Mouse (Mus musculus) forebrain, embryonic 15.5 days (tissue): Measurements from ENCODE around the gene Tkfc. TPM values are rescaled to one million over a fixed set of nuclear protein-coding genes. Genes with fewer than 3 reads are reported as not detected.
A peak's percentile ranks its signal among the peaks of the same experiment; 100 is the strongest.

Experiments used
- ATAC-seq: fragments of 200-750 bp; cut with Nextera tagmentation; replicated peaks from 2 replicates; pipeline ENCODE4 v1.8.0; 2017; ENCODE audit warnings: mild to moderate bottlenecking, moderate TSS enrichment, moderate library complexity
- H3K27ac ChIP-seq: fragments of 300-500 bp; sonication (generic); replicated peaks from 2 replicates; pipeline ENCODE4 v1.5.1; 2015; ENCODE audit warnings: mild to moderate bottlenecking, inconsistent platforms
- H3K27me3 ChIP-seq: fragments of 300-500 bp; sonication (generic); 2 replicates; pipeline ENCODE4 v1.6.1; 2015; ENCODE audit warnings: inconsistent platforms
- H3K36me3 ChIP-seq: fragments of 300-500 bp; sonication (generic); 2 replicates; pipeline ENCODE4 v1.6.1; 2015; ENCODE audit warnings: mild to moderate bottlenecking, inconsistent platforms
- H3K4me1 ChIP-seq: fragments of 300-500 bp; sonication (generic); 2 replicates; pipeline ENCODE4 v1.6.1; 2015; ENCODE audit warnings: inconsistent platforms
- H3K4me2 ChIP-seq: fragments of 300-500 bp; sonication (generic); replicated peaks from 2 replicates; pipeline ENCODE4 v1.6.1; 2015; ENCODE audit warnings: mild to moderate bottlenecking, inconsistent platforms
- H3K4me3 ChIP-seq: fragments of 300-500 bp; sonication (generic); 2 replicates; pipeline ENCODE4 v1.5.1; 2015; ENCODE audit warnings: mild to moderate bottlenecking, inconsistent platforms
- H3K9ac ChIP-seq: fragments of 300-500 bp; sonication (generic); replicated peaks from 2 replicates; pipeline ENCODE4 v1.6.1; 2015; ENCODE audit warnings: mild to moderate bottlenecking, inconsistent platforms
- H3K9me3 ChIP-seq: fragments of 300-500 bp; sonication (generic); 2 replicates; pipeline ENCODE4 v1.6.1; 2016; ENCODE audit warnings: inconsistent platforms
- WGBS: fragments of 180-500 bp; shearing (Covaris S2); methylation state at CpG from one replicate; pipeline ENCODE4 v1.1.7; 2015; ENCODE audit warnings: mixed read lengths; 5-methylcytosine and 5-hydroxymethylcytosine counted together
- polyA plus RNA-seq: library from polyadenylated mRNA; unstranded; fragments of >200 nt; fragmentation: Nextera tagmentation; extraction: Ambion mirVana; gene quantifications from 2 replicates; pipeline ENCODE4 v1.2.1, GENCODE M21; 2015

Gene Tkfc
- polyA plus RNA-seq, 1 experiment from 2014 or later, result 24.0 TPM

GRCm38 (mm10) chr19:10557001-10557400 is 48.5 kb downstream of the Tkfc start:
- no peak for ATAC-seq
- Histone ChIP-seq H3K4me2 (no peak overlapping the region), H3K27me3 (no peaks in the 10 kb centered on the region), H3K9ac (no peak overlapping the region), H3K27ac (no peak overlapping the region), H3K4me3 (no peak overlapping the region), H3K9me3 (no peaks in the 10 kb centered on the region), H3K36me3 (peaks cover 2% of the 10 kb centered on the region), H3K4me1 (peaks cover 21% of the 10 kb centered on the region)
- 61% methylated on average over 2 of the region's 2 CpGs for WGBS

- H3K4me1 ChIP-seq, result peaks cover 21% of the 10 kb centered on the region
- peak within 1 kb of the TSS; percentile 84 for H3K27ac ChIP-seq
- peak; percentile 99 for ATAC-seq
- H3K9me3 ChIP-seq, result no peaks in the 10 kb centered on the region
- H3K4me3 ChIP-seq, result peak within 1 kb of the TSS; percentile 71
- peak within 1 kb of the TSS; percentile 69 for H3K9ac ChIP-seq
- H3K36me3 ChIP-seq, result peaks cover 13% of the 10 kb centered on the region
- WGBS, result under 1% methylated on average over 43 of the region's 43 CpGs
- peak within 1 kb of the TSS; percentile 83 for H3K4me2 ChIP-seq
- no peaks in the 10 kb centered on the region for H3K27me3 ChIP-seq
Observed at GRCm38 (mm10) chr19:10555624-10556510, 49.6 kb downstream of the Tkfc start, which contains the start of gene Tmem216. Gene Tmem216, minus strand, starts transcription at chr19:10556238.

- H3K36me3 ChIP-seq, result peaks cover 87% of the 10 kb centered on the region
- H3K27ac ChIP-seq, result no peak overlapping the region
- H3K4me1 ChIP-seq, result no peaks in the 10 kb centered on the region
- H3K27me3 ChIP-seq, result no peaks in the 10 kb centered on the region
- no peaks in the 10 kb centered on the region for H3K9me3 ChIP-seq
- H3K9ac ChIP-seq, result no peak overlapping the region
- no peak overlapping the region for H3K4me2 ChIP-seq
- 96% methylated on average over 5 of the region's 5 CpGs for whole genome bisulfite sequencing
- no peak for ATAC-seq
- H3K4me3 ChIP-seq, result no peak overlapping the region
Observed at GRCm38 (mm10) chr19:10539454-10539853, 66.0 kb downstream of the Tkfc start.

Other genes with a start within 250 kb of the Tkfc start
- 8.9 and 10.3 TPM in 2 replicates for gene Syt7, start 216.6 kb downstream of the Tkfc start, polyA plus RNA-seq
- 0.40 and 1.1 TPM in 2 replicates for gene Lrrc10b, start 148.2 kb downstream of the Tkfc start, polyA plus RNA-seq
- gene Ppp1r32, start 122.7 kb downstream of the Tkfc start, polyA plus RNA-seq, result 1.5 and 3.0 TPM in 2 replicates
- 51.6 and 52.6 TPM in 2 replicates for gene Cpsf7, start 80.4 kb downstream of the Tkfc start, polyA plus RNA-seq
- 62.7 and 63.1 TPM in 2 replicates for gene Sdhaf2, start 79.5 kb downstream of the Tkfc start, polyA plus RNA-seq
- 43.3 and 47.8 TPM in 2 replicates for gene Tmem216, start 49.4 kb downstream of the Tkfc start, polyA plus RNA-seq
- gene Cyb561a3, start 28.5 kb downstream of the Tkfc start, polyA plus RNA-seq, result 18.8 and 21.3 TPM in 2 replicates
- gene Tmem138, start 28.3 kb downstream of the Tkfc start, polyA plus RNA-seq, result 39.0 and 40.5 TPM in 2 replicates
- gene Ddb1, start 327 bp downstream of the Tkfc start, polyA plus RNA-seq, result 264 and 270 TPM in 2 replicates
- 0.38 and 0.39 TPM in 2 replicates for gene Vwce, start 28.6 kb upstream of the Tkfc start, polyA plus RNA-seq
- gene Pga5, start 72.4 kb upstream of the Tkfc start, polyA plus RNA-seq, result not detected in 2 replicates
- 39.3 and 41.1 TPM in 2 replicates for gene Vps37c, start 83.1 kb upstream of the Tkfc start, polyA plus RNA-seq
- gene Cd5, start 133.3 kb upstream of the Tkfc start, polyA plus RNA-seq, result 0.22 and 0.26 TPM in 2 replicates
- gene Cd6, start 224.4 kb upstream of the Tkfc start, polyA plus RNA-seq, result not detected in 2 replicates
- 0.39 and 0.42 TPM in 2 replicates for gene Slc15a3, start 234.1 kb upstream of the Tkfc start, polyA plus RNA-seq